Mouse (Mus musculus) heart, adult 8-10 months (tissue): ENCODE data around the gene Gpr152. TPM values are rescaled to one million over a fixed set of nuclear protein-coding genes. Genes with fewer than 3 reads are reported as not detected.

Experiments used
- DNase-seq: peaks from one replicate; pipeline ENCODE4 v3.0.0; 2022; ENCODE audit warnings: low spot score
- total RNA-seq, 4 experiments: library from RNA; stranded (reverse); gene quantifications; 2 replicates each; pipeline ENCODE4 v1.2.4; 2022

Gpr152 gene
- total RNA-seq, 4 experiments from 2014 or later, result not detected

- no peak for DNase-seq
Observed at GRCm38 (mm10) chr19:4150567-4151487, 11.2 kb downstream of the Gpr152 start.

DNA sequence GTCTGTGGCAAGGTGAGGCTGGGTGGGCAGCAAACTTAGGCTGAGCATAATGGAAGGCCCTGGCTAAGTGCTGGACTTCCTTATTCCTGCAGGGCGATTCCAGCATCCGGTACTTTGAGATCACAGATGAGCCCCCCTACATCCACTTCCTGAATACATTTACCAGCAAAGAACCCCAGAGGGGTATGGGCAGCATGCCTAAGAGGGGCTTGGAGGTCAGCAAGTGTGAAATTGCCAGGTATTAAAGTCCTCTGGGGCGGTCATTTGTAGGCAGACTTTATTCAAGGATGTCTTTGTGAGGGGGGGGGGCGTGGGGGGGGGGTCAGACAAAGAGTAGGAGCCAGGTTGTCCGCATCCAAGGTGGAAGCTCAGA is 11.9 kb downstream of the Gpr152 start:
- DNase-seq, result no peak

GRCm38 (mm10) chr19:4151898-4152297 is 12.3 kb downstream of the Gpr152 start:
- DNase-seq, result no peak

GRCm38 (mm10) chr19:4152445-4153231 is 13.1 kb downstream of the Gpr152 start:
- no peak for DNase-seq

- no peak for DNase-seq
Observed at GRCm38 (mm10) chr19:4153232-4153654, 13.7 kb downstream of the Gpr152 start, which contains the start of gene Ptprcap. Gene Ptprcap, plus strand, starts transcription at chr19:4153604.

DNA sequence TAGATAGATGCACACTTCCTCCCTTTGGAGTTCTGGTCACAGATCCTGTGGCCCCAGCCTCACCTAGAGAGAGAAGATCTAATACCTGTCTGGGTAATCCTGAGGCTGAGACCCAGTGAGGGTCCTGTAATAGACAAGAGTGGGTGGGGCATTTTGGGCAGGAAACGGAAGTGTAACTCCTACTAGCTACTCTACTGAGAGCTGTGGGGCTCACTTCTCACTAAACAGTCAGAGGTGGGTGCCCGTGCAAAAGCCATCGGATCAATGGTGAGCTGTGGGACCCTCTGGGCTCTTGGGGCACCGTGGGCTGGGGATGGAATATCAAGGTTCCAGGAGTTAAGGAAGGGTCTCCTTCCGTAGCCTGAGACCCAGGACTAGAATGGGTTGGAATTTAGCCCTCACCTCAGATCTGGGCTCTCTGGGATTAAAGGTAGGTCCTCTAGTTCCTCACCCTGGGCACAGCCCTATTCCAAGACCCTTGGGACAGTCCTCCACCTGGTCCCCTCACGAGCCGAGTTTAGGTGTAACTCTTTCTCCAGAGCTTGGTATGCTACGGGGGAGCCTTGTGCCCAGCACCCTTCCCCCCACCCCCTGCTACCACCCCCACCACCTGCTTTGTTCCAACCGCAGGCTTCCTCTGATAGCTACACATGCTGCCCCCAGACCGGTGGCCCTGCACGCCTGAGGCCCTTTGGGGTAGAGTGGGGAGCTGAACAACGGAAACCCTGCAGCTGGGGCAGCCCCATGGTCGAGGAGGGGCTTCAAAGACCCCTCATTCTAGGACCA is 15.0 kb downstream of the Gpr152 start:
- no peak for DNase-seq

GRCm38 (mm10) chr19:4155223-4156072 is 15.9 kb downstream of the Gpr152 start:
- DNase-seq, result no peak

GRCm38 (mm10) chr19:4156073-4156579 is 16.5 kb downstream of the Gpr152 start:
- DNase-seq, result no peak

- DNase-seq, result no peak
Observed at GRCm38 (mm10) chr19:4156771-4157170, 17.2 kb downstream of the Gpr152 start.

DNA sequence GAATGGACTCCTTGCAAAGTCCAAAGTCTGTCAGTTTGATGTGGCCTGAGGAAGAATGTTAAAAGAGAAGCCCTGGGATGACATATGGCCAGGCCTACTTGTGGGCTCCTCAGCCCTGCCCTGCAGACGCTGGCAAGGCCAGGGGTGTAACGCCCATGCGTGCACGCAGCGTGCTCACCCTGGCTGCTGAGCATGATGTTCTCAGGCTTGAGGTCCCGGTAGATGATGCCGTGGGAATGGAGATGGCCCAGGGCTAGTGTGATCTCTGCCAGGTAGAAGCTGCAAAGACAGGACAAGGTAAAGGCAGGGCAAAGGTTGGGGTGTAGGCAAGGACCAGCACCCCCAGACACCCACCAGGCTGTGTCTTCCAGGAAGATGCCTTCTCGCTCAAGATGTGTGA is 19.5 kb downstream of the Gpr152 start:
- no peak for DNase-seq

- peak; percentile 99 for DNase-seq
Observed at GRCm38 (mm10) chr19:4162646-4163542, 23.3 kb downstream of the Gpr152 start, which contains the start of gene Rps6kb2. Gene Rps6kb2, minus strand, starts transcription at chr19:4163354.

- no peak for DNase-seq
Observed at GRCm38 (mm10) chr19:4163543-4163887, 23.9 kb downstream of the Gpr152 start.

- no peak for DNase-seq
Observed at GRCm38 (mm10) chr19:4164100-4164499, 24.5 kb downstream of the Gpr152 start.

- DNase-seq, result no peak
Observed at GRCm38 (mm10) chr19:4164721-4165120, 25.1 kb downstream of the Gpr152 start.

DNA sequence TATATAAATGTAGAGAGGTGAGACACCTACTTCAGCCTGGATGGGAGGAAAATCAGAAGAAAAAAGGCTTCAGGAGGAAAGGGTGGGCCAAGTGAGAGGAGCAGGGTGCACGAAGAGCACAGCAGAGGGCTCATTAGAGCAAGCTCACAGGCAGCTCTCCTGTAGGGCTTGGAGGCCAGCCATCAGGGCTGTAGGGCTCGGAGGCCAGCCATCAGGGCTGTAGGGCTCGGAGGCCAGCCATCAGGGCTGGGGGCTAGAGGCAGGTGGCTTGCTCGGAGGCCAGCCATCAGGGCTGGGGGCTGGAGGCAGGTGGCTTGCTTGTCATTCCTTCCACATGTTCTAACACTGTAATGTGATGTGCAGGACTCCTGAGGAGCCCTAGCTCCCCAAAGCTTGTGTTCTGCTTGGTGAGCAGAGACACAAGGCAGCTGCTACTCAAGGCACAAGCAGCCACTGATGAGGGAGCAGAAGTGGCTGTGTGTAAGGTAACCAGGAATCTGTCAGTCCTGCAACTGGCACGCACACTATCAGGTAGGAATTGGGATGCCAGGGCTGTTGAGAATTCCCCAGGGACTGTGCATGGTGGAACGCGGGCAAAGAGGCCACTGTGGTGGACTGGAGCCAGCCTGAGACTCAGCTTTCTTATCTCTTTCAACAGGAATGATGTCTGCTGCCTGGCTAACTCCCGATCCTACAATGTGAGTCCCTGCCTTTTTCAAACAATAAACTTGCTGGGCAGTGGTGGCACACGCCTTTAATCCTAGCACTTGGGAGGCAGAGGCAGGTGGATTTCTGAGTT is 27.3 kb downstream of the Gpr152 start:
- no peak for DNase-seq

- peak; percentile 99 for DNase-seq
Observed at GRCm38 (mm10) chr19:4169378-4169784, 29.8 kb downstream of the Gpr152 start.

DNA sequence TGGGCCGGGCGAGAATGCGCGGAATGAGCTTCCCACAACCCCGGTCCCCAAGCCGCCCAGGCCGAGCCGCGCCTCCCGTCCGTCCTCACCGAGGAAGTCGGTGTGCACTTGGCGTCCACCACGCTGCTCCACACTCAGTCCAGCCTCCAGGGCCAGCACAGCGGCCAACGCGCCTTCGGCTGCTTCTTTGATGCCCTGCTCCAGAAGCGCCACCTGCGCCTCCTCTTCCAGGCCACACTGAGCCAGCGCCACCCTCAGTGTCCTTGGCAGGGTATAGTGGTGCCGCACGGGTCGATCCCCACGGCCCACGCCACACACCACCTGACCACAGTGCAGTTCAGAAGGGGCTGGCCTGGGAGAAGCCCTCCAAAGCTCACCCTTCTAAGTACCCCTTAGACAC is 30.2 kb downstream of the Gpr152 start:
- no peak for DNase-seq

DNA sequence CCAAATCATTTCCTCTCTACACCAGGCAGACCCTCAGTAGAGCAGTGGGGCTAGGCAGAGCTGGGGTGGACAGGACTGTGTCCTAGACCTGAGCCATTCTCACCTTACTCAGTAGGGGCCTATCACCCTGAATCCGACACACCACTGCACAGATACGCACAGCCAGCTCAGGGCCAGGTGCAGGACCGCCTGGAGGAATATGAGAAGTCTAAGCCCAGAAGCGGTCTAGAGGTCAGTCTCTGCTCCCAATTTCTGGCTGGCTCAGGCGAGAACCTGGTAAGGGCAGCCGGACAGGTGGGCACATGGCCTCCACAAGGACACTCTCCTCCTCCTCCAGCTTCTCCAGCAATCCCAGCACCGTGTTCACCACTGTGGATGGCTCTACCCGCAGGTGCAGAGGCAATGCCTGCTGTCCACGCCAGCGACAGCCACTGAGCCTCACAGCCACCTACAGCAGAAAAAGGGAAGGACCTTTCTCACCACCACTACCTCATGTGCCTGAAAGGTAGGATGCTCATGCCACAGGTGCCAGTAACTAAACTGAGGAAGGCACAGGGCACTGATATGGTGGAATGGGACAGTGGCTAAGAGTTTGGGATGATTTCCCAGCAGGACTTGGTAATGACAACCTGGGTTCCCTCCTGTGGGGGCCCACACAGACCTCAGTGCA is 31.3 kb downstream of the Gpr152 start:
- DNase-seq, result no peak
